Mouse (Mus musculus) liver, embryonic 14.5 days (tissue): ENCODE measurements around the gene Mbtps1. TPM values are rescaled to one million over a fixed set of nuclear protein-coding genes. Genes with fewer than 3 reads are reported as not detected.
A peak's percentile ranks its signal among the peaks of the same experiment; 100 is the strongest.

ENCODE experiments used
- ATAC-seq: fragments of 200-750 bp; cut with Nextera tagmentation; 2 replicates; pipeline ENCODE4 v1.8.0; 2017; ENCODE audit warnings: moderate number of reproducible peaks, mild to moderate bottlenecking, moderate library complexity; ENCODE audit not compliant: insufficient read depth
- DNase-seq, 3 experiments: peaks; one replicate each; pipeline ENCODE4 v3.0.0-alpha.2; 2012 to 2013; ENCODE audit warnings: low read depth in 3 of 3, low spot score in 3 of 3
- H3K27ac ChIP-seq: fragments of 300-500 bp; sonication (generic); 2 replicates; pipeline ENCODE4 v1.5.1; 2014; ENCODE audit warnings: moderate library complexity, mild to moderate bottlenecking, control low read depth, inconsistent platforms
- H3K27me3 ChIP-seq: fragments of 300-500 bp; sonication (generic); 2 replicates; pipeline ENCODE4 v1.6.1; 2014; ENCODE audit warnings: mild to moderate bottlenecking, low read length, moderate library complexity; ENCODE audit not compliant: control insufficient read depth, insufficient read depth
- H3K36me3 ChIP-seq: fragments of 300-500 bp; sonication (generic); replicated peaks from 2 replicates; pipeline ENCODE4 v1.6.1; 2014; ENCODE audit warnings: low read depth; ENCODE audit not compliant: control insufficient read depth, insufficient read depth
- H3K4me1 ChIP-seq, 2 experiments: fragments of 200-500 bp in 1 of 2; fragments of 300-500 bp in 1 of 2; sonication (generic) in 1 of 2; replicated peaks; 2 replicates each; pipeline ENCODE4 v1.6.1; 2012 to 2014; ENCODE audit warnings: antibody characterized with exemption in 1 of 2, inconsistent platforms in 1 of 2, low read length in 1 of 2; ENCODE audit not compliant: control insufficient read depth in 2 of 2, insufficient read depth in 2 of 2
- H3K4me2 ChIP-seq: fragments of 300-500 bp; sonication (generic); 2 replicates; pipeline ENCODE4 v1.6.1; 2014; ENCODE audit warnings: low read depth, mild to moderate bottlenecking, control low read depth, moderate library complexity
- H3K4me3 ChIP-seq, 2 experiments: fragments of 200-500 bp in 1 of 2; fragments of 300-500 bp in 1 of 2; sonication (generic) in 1 of 2; 2 replicates each; pipeline ENCODE4 v1.5.1; 2012 to 2014; ENCODE audit warnings: low read depth in 2 of 2, low read length in 2 of 2, mild to moderate bottlenecking in 2 of 2, control low read depth in 1 of 2, inconsistent platforms in 1 of 2, moderate library complexity in 1 of 2; ENCODE audit not compliant: insufficient read depth in 1 of 2
- H3K9ac ChIP-seq: fragments of 300-500 bp; sonication (generic); replicated peaks from 2 replicates; pipeline ENCODE4 v1.6.1; 2014; ENCODE audit warnings: mild to moderate bottlenecking, control low read depth, moderate library complexity
- H3K9me3 ChIP-seq: fragments of 300-500 bp; sonication (generic); 2 replicates; pipeline ENCODE4 v1.6.1; 2016; ENCODE audit warnings: low read length, mixed read lengths; ENCODE audit not compliant: control insufficient read depth
- CTCF ChIP-seq: IDR thresholded peaks from 2 replicates; pipeline ENCODE4 v1.5.1; 2016; ENCODE audit warnings: antibody characterized with exemption, low read depth, control low read depth
- EP300 ChIP-seq: IDR thresholded peaks from 2 replicates; pipeline ENCODE4 v1.6.1; 2016; ENCODE audit warnings: antibody characterized with exemption, low read depth
- WGBS: fragments of 180-500 bp; shearing (Covaris S2); extraction: QIAGEN DNeasy Blood & Tissue Kit; methylation state at CpG from one replicate; pipeline ENCODE4 v1.1.7; 2014; ENCODE audit not compliant: insufficient replicate concordance; 5-methylcytosine and 5-hydroxymethylcytosine counted together
- polyA plus RNA-seq, 2 experiments: library from polyadenylated mRNA; depleted of rRNA in 1 of 2; stranded (reverse) in 1 of 2; unstranded in 1 of 2; fragments of >200 nt; fragmentation: Nextera tagmentation in 1 of 2; extraction: Ambion mirVana in 1 of 2; gene quantifications; 2 replicates each; pipeline versions ENCODE4 v1.2.1 to v1.2.3; 2012 to 2014

The Mbtps1 gene
- polyA plus RNA-seq, 2 experiments = 19.6 to 23.7 TPM

DNA sequence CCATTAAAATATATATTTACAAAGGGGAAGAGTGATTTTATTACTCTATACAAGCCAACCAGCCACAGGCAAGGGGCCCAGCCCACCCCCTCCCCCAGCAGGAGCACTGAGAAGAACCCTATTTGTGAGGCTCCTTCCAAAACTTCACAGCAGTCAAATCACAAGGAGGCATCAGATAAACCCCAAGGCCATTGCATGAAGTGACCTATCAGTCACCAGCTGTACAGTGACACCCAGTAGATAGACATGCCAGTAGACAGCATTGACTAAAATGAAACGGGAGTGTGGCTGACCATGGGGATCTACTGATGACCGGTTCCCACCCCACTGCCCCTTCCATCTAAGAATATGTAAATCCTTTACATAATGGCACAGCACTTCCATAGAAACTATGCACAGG is 5.6 kb downstream of the Mbtps1 start:
- Histone ChIP-seq H3K4me3 (no peak overlapping the region), H3K9me3 (no peaks in the 10 kb centered on the region), H3K4me1 (peaks cover 17 to 19% of the 10 kb centered on the region in 2 experiments), H3K27ac (no peak overlapping the region), H3K27me3 (no peaks in the 10 kb centered on the region), H3K36me3 (no peaks in the 10 kb centered on the region), H3K9ac (no peak overlapping the region), H3K4me2 (no peak overlapping the region)
- peak; percentile 27 for ATAC-seq
- DNase-seq = no peak
- TF ChIP-seq CTCF (no peak), EP300 (no peak)
- WGBS = 35% methylated on average over 2 of the region's 2 CpGs

DNA sequence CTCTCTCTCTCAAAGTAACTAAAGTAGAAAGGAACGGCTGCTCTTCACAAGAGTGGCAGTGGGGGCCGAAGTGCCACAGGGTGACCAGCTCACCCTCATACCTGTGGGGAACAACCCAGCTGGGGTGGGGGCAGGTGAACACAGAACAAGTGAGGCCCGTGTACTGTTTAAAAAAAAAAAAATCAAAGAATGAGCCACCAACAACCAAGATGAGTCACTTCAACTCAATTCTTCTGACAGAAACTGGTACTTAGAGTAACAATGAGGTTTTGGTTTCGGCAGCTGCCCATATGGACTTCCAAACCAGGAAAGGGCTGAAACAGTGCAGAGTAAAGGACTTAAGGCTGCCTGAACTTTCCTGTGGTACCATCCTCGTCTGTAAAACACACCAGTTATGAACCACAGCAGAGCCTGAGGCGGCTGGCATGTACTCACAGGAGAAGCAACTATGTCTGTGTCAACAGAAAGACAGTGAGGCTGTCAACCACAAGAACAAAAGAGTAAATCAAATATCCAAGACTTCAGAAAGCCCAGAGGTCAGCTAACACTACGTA is 9.9 kb downstream of the Mbtps1 start:
- no peak overlapping the region for H3K27ac ChIP-seq
- no peaks in the 10 kb centered on the region for H3K9me3 ChIP-seq
- no peak overlapping the region for H3K4me3 ChIP-seq
- peaks cover 6 to 9% of the 10 kb centered on the region in 2 experiments for H3K4me1 ChIP-seq
- no peak for ATAC-seq
- no peak for TF ChIP-seq CTCF
- no peak overlapping the region for H3K4me2 ChIP-seq
- H3K27me3 ChIP-seq = no peaks in the 10 kb centered on the region
- H3K9ac ChIP-seq = no peak overlapping the region
- 67% methylated on average over 7 of the region's 7 CpGs for WGBS
- DNase-seq = no peak
- H3K36me3 ChIP-seq = peaks cover 23% of the 10 kb centered on the region

DNA sequence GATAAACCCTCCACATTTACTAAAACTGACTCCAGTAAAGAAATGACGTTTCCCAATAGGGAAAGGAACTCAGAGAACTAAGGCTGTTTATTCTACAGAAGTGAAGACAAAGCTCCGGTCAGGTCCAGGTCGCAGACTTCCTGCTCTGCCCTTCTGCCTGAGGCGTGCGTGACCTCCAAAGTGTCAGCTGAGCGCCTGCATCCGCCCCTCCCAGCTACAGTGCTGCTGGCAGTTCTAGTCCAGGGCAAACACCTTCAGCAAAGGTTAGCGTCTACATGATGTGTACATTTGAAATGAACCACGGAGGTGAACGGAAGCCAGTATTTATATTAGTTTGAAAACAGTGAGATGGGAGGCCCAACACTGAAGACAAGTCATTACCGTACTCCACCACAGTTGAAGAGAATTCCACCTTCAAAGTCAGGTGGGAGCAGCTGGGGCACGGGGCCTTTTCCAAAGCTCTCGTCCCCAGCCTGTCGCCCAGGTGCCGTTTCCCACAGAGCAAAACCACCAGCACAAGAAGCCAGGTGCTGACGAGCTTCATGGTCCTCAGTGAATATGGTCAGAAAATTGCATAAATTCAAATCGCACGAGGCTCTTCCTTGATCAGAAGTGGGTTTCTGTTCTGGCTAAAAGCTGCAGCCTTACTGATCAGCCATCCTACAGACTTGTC is 11.4 kb downstream of the Mbtps1 start:
- Histone ChIP-seq H3K9ac (no peak overlapping the region), H3K36me3 (peaks cover 28% of the 10 kb centered on the region), H3K27me3 (no peaks in the 10 kb centered on the region), H3K4me2 (no peak overlapping the region), H3K9me3 (no peaks in the 10 kb centered on the region), H3K27ac (no peak overlapping the region), H3K4me1 (no peaks in the 10 kb centered on the region), H3K4me3 (no peak overlapping the region)
- WGBS = 82% methylated on average over 18 of the region's 18 CpGs
- no peak for DNase-seq
- ATAC-seq = no peak
- TF ChIP-seq CTCF = no peak
- TF ChIP-seq EP300 = no peak

DNA sequence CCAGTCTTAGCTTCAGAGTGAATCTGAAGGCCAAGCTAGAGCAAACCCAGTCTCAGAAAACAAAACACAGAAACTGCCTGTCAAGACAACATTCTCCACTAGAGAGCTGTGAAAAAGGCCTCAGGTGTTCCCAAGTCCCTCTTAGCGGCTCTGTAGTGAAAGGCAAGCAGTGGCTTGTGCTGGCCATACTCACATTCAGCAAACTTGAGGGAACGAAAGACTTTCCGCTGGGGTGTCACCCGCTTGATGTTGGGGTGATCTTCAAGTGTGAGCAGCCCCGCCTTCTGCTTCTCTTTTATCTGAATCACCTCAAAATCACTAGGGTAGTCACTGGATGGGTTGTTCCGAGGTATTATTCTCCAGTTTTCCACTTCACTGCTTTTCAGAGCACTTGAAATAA is 12.7 kb downstream of the Mbtps1 start:
- ATAC-seq = no peak
- 90% methylated on average over 6 of the region's 6 CpGs for WGBS
- H3K36me3 ChIP-seq = peaks cover 41% of the 10 kb centered on the region

DNA sequence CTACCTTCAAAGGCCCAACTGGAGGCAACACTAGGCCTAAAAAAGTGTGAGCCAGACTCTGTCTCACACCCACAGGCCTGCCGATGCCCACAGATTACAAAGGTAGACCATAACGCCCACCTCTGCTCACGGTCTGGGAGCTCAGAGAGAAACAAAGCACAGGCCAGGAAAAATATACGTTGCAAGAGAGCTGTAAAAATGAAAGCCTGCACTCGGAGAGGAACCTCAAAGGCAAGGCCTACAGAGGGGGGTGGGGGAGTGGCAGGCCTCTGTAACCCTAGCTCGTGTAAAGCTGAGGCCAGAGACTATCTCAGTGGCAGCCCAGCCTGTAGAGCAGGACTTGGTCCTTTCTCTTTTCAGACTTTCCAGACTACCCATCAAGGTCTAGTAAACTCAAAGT is 13.4 kb downstream of the Mbtps1 start:
- no peak overlapping the region for H3K9ac ChIP-seq
- DNase-seq (no peak), ATAC-seq (no peak)
- H3K4me2 ChIP-seq = no peak overlapping the region
- H3K27ac ChIP-seq = no peak overlapping the region
- H3K4me3 ChIP-seq = no peak overlapping the region
- no peaks in the 10 kb centered on the region for H3K9me3 ChIP-seq
- peaks cover 47% of the 10 kb centered on the region for H3K36me3 ChIP-seq
- TF ChIP-seq CTCF (no peak), EP300 (no peak)
- no peaks in the 10 kb centered on the region for H3K4me1 ChIP-seq
- 72% methylated on average over 6 of the region's 6 CpGs for WGBS
- H3K27me3 ChIP-seq = no peaks in the 10 kb centered on the region

More for the DNA sequence above, 12.7 kb downstream of the Mbtps1 start:
- Histone ChIP-seq H3K4me3 (no peak overlapping the region), H3K9me3 (no peaks in the 10 kb centered on the region), H3K27ac (no peak overlapping the region), H3K4me1 (no peaks in the 10 kb centered on the region), H3K27me3 (no peaks in the 10 kb centered on the region), H3K4me2 (no peak overlapping the region), H3K9ac (no peak overlapping the region)
- TF ChIP-seq EP300 = no peak
- TF ChIP-seq CTCF = no peak
- DNase-seq = no peak
